Mouse (Mus musculus): Measurements from ENCODE around the gene B3glct.

Gene B3glct

GRCm38 (mm10) chr5:149658741-149659413 is 19.2 kb upstream of the B3glct start:
- Histone ChIP-seq H3K4me3 (replicated peaks; ENCODE audit: low read length) (no peak overlapping the region), H3K4me1 (replicated peaks; ENCODE audit: low read depth, low read length) (peaks cover 32% of the 10 kb centered on the region), H3K36me3 (ENCODE audit: insufficient read depth, low read length) (no peaks in the 10 kb centered on the region), H3K27me3 (ENCODE audit: insufficient read depth, low read length) (peaks cover 4% of the 10 kb centered on the region; the same call in 1 of the 2 replicates), H3K9me3 (ENCODE audit: low read length) (peaks cover 22% of the 10 kb centered on the region)
- TF ChIP-seq POU5F1 (IDR thresholded peaks at IDR 0.05; ENCODE audit: borderline replicate concordance, low read length) (no peak), CTCF (conservative IDR thresholded peaks at IDR 0.05; ENCODE audit: low read length) (no peak), NANOG (IDR thresholded peaks at IDR 0.05; ENCODE audit: borderline replicate concordance, low read length) (no peak)

- peaks cover 33% of the 10 kb centered on the region for H3K4me1 ChIP-seq (replicated peaks; ENCODE audit: low read depth, low read length)
- peaks cover 4% of the 10 kb centered on the region; the same call in 1 of the 2 replicates for H3K27me3 ChIP-seq (ENCODE audit: insufficient read depth, low read length)
- no peak for TF ChIP-seq CTCF (conservative IDR thresholded peaks at IDR 0.05; ENCODE audit: low read length)
- no peak for TF ChIP-seq POU5F1 (IDR thresholded peaks at IDR 0.05; ENCODE audit: borderline replicate concordance, low read length)
- no peak for TF ChIP-seq NANOG (IDR thresholded peaks at IDR 0.05; ENCODE audit: borderline replicate concordance, low read length)
- peaks cover 17% of the 10 kb centered on the region for H3K9me3 ChIP-seq (ENCODE audit: low read length)
- H3K36me3 ChIP-seq (ENCODE audit: insufficient read depth, low read length): no peaks in the 10 kb centered on the region
- H3K4me3 ChIP-seq (replicated peaks; ENCODE audit: low read length): no peak overlapping the region
Measured at GRCm38 (mm10) chr5:149659414-149659780, 18.6 kb upstream of the B3glct start.

DNA sequence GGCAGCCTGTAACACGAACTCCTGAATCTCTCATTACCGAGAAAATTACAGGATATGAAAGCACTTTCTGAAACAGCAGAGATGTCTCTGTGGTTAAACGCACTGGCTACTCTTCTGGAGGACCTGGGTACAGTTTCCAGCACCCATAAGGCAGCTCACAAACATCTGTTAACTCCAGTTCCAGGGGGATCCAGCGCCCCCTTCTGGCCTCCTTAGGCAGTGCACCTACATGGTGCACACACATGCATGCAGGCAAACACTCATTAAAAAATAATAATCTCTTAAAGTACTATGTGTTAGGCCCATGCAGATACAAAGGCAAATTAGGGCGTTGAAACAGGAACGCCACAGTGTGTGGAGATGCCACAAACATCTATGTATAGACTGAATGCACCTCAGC is 16.6 kb upstream of the B3glct start:
- peaks cover 27% of the 10 kb centered on the region for H3K4me1 ChIP-seq (replicated peaks; ENCODE audit: low read depth, low read length)

DNA sequence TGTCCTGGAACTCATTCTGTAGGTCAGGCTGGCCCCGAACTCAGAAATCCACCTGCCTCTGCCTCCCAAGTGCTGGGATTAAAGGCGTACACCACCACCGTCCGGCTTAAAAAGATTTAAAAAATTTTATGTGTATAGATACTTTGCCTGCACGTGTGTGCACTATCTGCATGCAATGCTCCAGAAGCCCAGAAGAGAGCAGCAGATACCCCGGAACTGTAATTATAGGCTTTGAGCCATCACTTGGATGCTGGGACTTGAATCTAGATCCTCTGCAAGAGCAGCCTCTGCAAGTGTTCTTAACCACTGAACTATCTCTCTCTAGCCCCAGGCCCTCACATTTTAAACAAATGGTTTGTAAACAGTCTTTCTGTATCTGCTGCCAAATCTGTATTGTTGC is 15.1 kb upstream of the B3glct start:
- Histone ChIP-seq H3K9me3 (ENCODE audit: low read length) (peaks cover 5% of the 10 kb centered on the region), H3K36me3 (ENCODE audit: insufficient read depth, low read length) (no peaks in the 10 kb centered on the region), H3K4me3 (replicated peaks; ENCODE audit: low read length) (no peak overlapping the region), H3K4me1 (replicated peaks; ENCODE audit: low read depth, low read length) (peaks cover 27% of the 10 kb centered on the region), H3K27me3 (ENCODE audit: insufficient read depth, low read length) (peaks cover 4% of the 10 kb centered on the region; the same call in 1 of the 2 replicates)
- TF ChIP-seq POU5F1 (IDR thresholded peaks at IDR 0.05; ENCODE audit: borderline replicate concordance, low read length): no peak
- peak; percentile 48 for TF ChIP-seq CTCF (conservative IDR thresholded peaks at IDR 0.05; ENCODE audit: low read length)

More for the DNA sequence above, 16.6 kb upstream of the B3glct start:
- H3K9me3 ChIP-seq (ENCODE audit: low read length): peaks cover 5% of the 10 kb centered on the region
- H3K27me3 ChIP-seq (ENCODE audit: insufficient read depth, low read length): peaks cover 4% of the 10 kb centered on the region; the same call in 1 of the 2 replicates
- TF ChIP-seq NANOG (IDR thresholded peaks at IDR 0.05; ENCODE audit: borderline replicate concordance, low read length) (no peak), CTCF (conservative IDR thresholded peaks at IDR 0.05; ENCODE audit: low read length) (peak; percentile 50)
- H3K4me3 ChIP-seq (replicated peaks; ENCODE audit: low read length): no peak overlapping the region
- H3K36me3 ChIP-seq (ENCODE audit: insufficient read depth, low read length): no peaks in the 10 kb centered on the region

DNA sequence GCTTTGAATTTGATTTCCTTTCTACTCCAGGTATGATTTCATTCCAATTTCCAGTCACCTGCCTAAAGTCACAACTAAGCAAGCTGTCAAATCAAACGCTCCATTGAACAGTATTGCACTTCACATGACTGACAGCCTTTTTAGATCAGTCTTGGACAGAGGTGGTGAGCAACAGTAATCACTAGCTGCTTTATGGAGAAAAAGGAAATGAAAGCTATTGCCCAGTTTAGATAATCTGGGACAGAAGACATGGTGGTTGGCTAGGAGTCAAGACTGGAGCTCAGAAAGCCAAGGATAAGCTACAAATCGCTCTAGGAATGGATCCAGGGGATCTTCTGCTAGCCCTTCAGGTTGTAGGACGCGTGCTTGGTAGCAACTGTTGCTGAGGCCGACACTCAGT is 14.6 kb upstream of the B3glct start:
- no peaks in the 10 kb centered on the region for H3K36me3 ChIP-seq (ENCODE audit: insufficient read depth, low read length)
- peaks cover 5% of the 10 kb centered on the region for H3K9me3 ChIP-seq (ENCODE audit: low read length)
- H3K4me3 ChIP-seq (replicated peaks; ENCODE audit: low read length): peak overlapping the region; percentile 50
- peaks cover 4% of the 10 kb centered on the region; the same call in 1 of the 2 replicates for H3K27me3 ChIP-seq (ENCODE audit: insufficient read depth, low read length)
- no peak for TF ChIP-seq NANOG (IDR thresholded peaks at IDR 0.05; ENCODE audit: borderline replicate concordance, low read length)
- no peak for TF ChIP-seq POU5F1 (IDR thresholded peaks at IDR 0.05; ENCODE audit: borderline replicate concordance, low read length)
- TF ChIP-seq CTCF (conservative IDR thresholded peaks at IDR 0.05; ENCODE audit: low read length): no peak
- H3K4me1 ChIP-seq (replicated peaks; ENCODE audit: low read depth, low read length): peaks cover 23% of the 10 kb centered on the region

DNA sequence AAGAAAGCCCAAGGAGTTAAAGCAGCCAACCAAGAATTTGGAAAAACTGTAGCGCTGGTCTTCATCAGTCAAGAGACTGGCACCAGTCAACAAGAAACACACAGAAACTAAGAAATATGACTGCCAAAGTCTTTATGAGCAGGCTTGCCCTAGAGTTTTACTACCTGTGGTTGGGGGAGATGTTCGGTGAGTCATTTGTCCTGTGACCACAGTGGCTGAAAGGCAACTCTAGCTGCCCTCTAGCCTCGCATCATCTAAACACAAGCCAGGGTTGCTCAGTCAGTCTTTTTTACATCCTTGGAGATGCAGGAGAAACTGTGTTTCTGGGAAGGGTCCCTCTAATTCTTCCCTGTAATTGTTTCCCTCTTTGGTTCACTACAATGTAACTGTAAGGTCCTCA is 834 bp upstream of the B3glct start:
- Histone ChIP-seq H3K4me3 (replicated peaks; ENCODE audit: low read length) (no peak overlapping the region), H3K9me3 (ENCODE audit: low read length) (peaks cover 44% of the 10 kb centered on the region), H3K4me1 (replicated peaks; ENCODE audit: low read depth, low read length) (peaks cover 11% of the 10 kb centered on the region), H3K36me3 (ENCODE audit: insufficient read depth, low read length) (no peaks in the 10 kb centered on the region), H3K27me3 (ENCODE audit: insufficient read depth, low read length) (peaks cover 3% of the 10 kb centered on the region; the same call in 1 of the 2 replicates)
- TF ChIP-seq POU5F1 (IDR thresholded peaks at IDR 0.05; ENCODE audit: borderline replicate concordance, low read length) (no peak), CTCF (conservative IDR thresholded peaks at IDR 0.05; ENCODE audit: low read length) (no peak), NANOG (IDR thresholded peaks at IDR 0.05; ENCODE audit: borderline replicate concordance, low read length) (no peak)

DNA sequence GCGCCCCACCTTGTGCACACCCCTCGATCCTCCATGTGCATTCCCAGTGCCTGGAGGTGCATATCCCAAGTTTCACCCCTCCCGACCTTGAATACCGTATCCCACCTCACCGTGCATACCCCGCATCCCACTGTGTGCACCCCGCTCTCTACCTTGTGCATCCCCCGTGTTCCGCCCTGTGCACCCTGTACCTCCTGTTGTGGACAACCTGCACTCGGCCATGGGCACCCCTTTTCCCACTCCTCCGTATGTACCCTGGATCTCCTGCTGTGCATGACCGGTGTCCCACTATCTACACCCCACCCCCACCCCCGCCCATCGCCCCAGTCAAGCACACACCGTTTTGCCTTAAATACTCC is 939 bp downstream of the B3glct start:
- no peak for TF ChIP-seq NANOG (IDR thresholded peaks at IDR 0.05; ENCODE audit: borderline replicate concordance, low read length)
- TF ChIP-seq POU5F1 (IDR thresholded peaks at IDR 0.05; ENCODE audit: borderline replicate concordance, low read length): no peak
- TF ChIP-seq CTCF (conservative IDR thresholded peaks at IDR 0.05; ENCODE audit: low read length): no peak
- Histone ChIP-seq H3K27me3 (ENCODE audit: insufficient read depth, low read length) (peaks cover 3% of the 10 kb centered on the region; the same call in 1 of the 2 replicates), H3K9me3 (ENCODE audit: low read length) (peaks cover 44% of the 10 kb centered on the region), H3K4me3 (replicated peaks; ENCODE audit: low read length) (peak overlapping the region; percentile 90), H3K36me3 (ENCODE audit: insufficient read depth, low read length) (no peaks in the 10 kb centered on the region), H3K4me1 (replicated peaks; ENCODE audit: low read depth, low read length) (peaks cover 11% of the 10 kb centered on the region)

- Histone ChIP-seq H3K9me3 (ENCODE audit: low read length) (peaks cover 44% of the 10 kb centered on the region), H3K27me3 (ENCODE audit: insufficient read depth, low read length) (peaks cover 3% of the 10 kb centered on the region; the same call in 1 of the 2 replicates), H3K4me1 (replicated peaks; ENCODE audit: low read depth, low read length) (peaks cover 11% of the 10 kb centered on the region), H3K4me3 (replicated peaks; ENCODE audit: low read length) (peak overlapping the region; percentile 90), H3K36me3 (ENCODE audit: insufficient read depth, low read length) (no peaks in the 10 kb centered on the region)
- TF ChIP-seq NANOG (IDR thresholded peaks at IDR 0.05; ENCODE audit: borderline replicate concordance, low read length) (no peak), POU5F1 (IDR thresholded peaks at IDR 0.05; ENCODE audit: borderline replicate concordance, low read length) (no peak), CTCF (conservative IDR thresholded peaks at IDR 0.05; ENCODE audit: low read length) (no peak)
Measured at GRCm38 (mm10) chr5:149679362-149679761, 1.3 kb downstream of the B3glct start.

DNA sequence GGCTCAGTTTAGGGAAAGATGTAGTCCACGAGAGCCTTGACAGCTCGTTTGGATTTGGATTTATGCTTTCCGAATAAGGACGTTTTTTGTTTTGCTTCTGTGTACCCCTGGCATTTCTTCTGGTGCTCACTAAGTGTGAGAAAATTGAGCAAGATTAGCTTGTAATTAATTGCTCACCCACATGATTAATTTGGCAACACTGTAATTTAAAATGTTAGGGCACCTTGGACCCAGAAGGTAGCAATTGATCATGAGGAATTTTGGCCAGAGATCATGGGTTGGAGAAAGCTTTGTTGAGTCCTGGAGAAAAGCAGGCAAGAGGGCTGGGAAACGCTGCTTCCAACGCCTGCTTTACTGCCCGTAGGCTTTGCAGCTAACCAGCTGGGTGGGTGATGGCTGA is 1.9 kb downstream of the B3glct start:
- Histone ChIP-seq H3K36me3 (ENCODE audit: insufficient read depth, low read length) (no peaks in the 10 kb centered on the region), H3K9me3 (ENCODE audit: low read length) (peaks cover 39% of the 10 kb centered on the region), H3K4me3 (replicated peaks; ENCODE audit: low read length) (no peak overlapping the region), H3K4me1 (replicated peaks; ENCODE audit: low read depth, low read length) (peaks cover 11% of the 10 kb centered on the region), H3K27me3 (ENCODE audit: insufficient read depth, low read length) (peaks cover 3% of the 10 kb centered on the region; the same call in 1 of the 2 replicates)
- TF ChIP-seq NANOG (IDR thresholded peaks at IDR 0.05; ENCODE audit: borderline replicate concordance, low read length) (no peak), POU5F1 (IDR thresholded peaks at IDR 0.05; ENCODE audit: borderline replicate concordance, low read length) (no peak), CTCF (conservative IDR thresholded peaks at IDR 0.05; ENCODE audit: low read length) (no peak)

All from E14TG2a.4 (cell line).